Mouse (Mus musculus): ENCODE results near the gene Plcl1. TPM values are rescaled to one million over a fixed set of nuclear protein-coding genes. Genes with fewer than 3 reads are reported as not detected.

Plcl1 gene
- polyA plus RNA-seq, 1 experiment from 2014 or later, result 3.8 TPM

GRCm38 (mm10) chr1:55557960-55558359, 152.2 kb downstream of the Plcl1 start:
- H3K4me1 ChIP-seq (ENCODE audit: control insufficient read depth, insufficient read depth, low read length), result peaks cover 3% of the 10 kb centered on the region; the same call in 1 of the 2 replicates
- H3K27me3 ChIP-seq (ENCODE audit: control insufficient read depth, insufficient read depth, low read length), result no peaks in the 10 kb centered on the region
- no peaks in the 10 kb centered on the region for H3K9me3 ChIP-seq (ENCODE audit: control insufficient read depth, low read depth, low read length)
- no peak overlapping the region for H3K4me3 ChIP-seq (ENCODE audit: low read depth, low read length)
- no peak for ATAC-seq (ENCODE audit: insufficient number of reproducible peaks, insufficient read depth, low FRiP score, low read depth)
- H3K36me3 ChIP-seq (ENCODE audit: control insufficient read depth, insufficient read depth, low read length), result no peaks in the 10 kb centered on the region
- no peak overlapping the region for H3K4me2 ChIP-seq (replicated peaks; ENCODE audit: low read depth, low read length)
- no peak overlapping the region for H3K27ac ChIP-seq (ENCODE audit: low read length)
- 79% methylated on average over 7 of the region's 7 CpGs for WGBS
- H3K9ac ChIP-seq (replicated peaks; ENCODE audit: low read depth, low read length), result no peak overlapping the region

GRCm38 (mm10) chr1:55558409-55558808, 152.7 kb downstream of the Plcl1 start:
- Histone ChIP-seq H3K36me3 (ENCODE audit: control insufficient read depth, insufficient read depth, low read length) (no peaks in the 10 kb centered on the region), H3K9me3 (ENCODE audit: control insufficient read depth, low read depth, low read length) (no peaks in the 10 kb centered on the region), H3K27me3 (ENCODE audit: control insufficient read depth, insufficient read depth, low read length) (no peaks in the 10 kb centered on the region), H3K9ac (replicated peaks; ENCODE audit: low read depth, low read length) (no peak overlapping the region), H3K4me3 (ENCODE audit: low read depth, low read length) (no peak overlapping the region), H3K4me2 (replicated peaks; ENCODE audit: low read depth, low read length) (no peak overlapping the region), H3K27ac (ENCODE audit: low read length) (no peak overlapping the region), H3K4me1 (ENCODE audit: control insufficient read depth, insufficient read depth, low read length) (peaks cover 3% of the 10 kb centered on the region; the same call in 1 of the 2 replicates)
- 93% methylated on average over 1 of the region's 1 CpGs for WGBS
- no peak for ATAC-seq (ENCODE audit: insufficient number of reproducible peaks, insufficient read depth, low FRiP score, low read depth)

GRCm38 (mm10) chr1:55559998-55560397, 154.3 kb downstream of the Plcl1 start:
- no peaks in the 10 kb centered on the region for H3K36me3 ChIP-seq (ENCODE audit: control insufficient read depth, insufficient read depth, low read length)
- H3K27me3 ChIP-seq (ENCODE audit: control insufficient read depth, insufficient read depth, low read length), result no peaks in the 10 kb centered on the region
- 40% methylated on average over 9 of the region's 9 CpGs for WGBS
- H3K4me1 ChIP-seq (ENCODE audit: control insufficient read depth, insufficient read depth, low read length), result 0 out of 2 replicates have a peak, but pooled peaks cover 3% of the 10 kb centered on the region
- H3K9ac ChIP-seq (replicated peaks; ENCODE audit: low read depth, low read length), result no peak overlapping the region
- no peaks in the 10 kb centered on the region for H3K9me3 ChIP-seq (ENCODE audit: control insufficient read depth, low read depth, low read length)
- H3K27ac ChIP-seq (ENCODE audit: low read length), result no peak overlapping the region
- H3K4me3 ChIP-seq (ENCODE audit: low read depth, low read length), result no peak overlapping the region
- no peak for ATAC-seq (ENCODE audit: insufficient number of reproducible peaks, insufficient read depth, low FRiP score, low read depth)
- H3K4me2 ChIP-seq (replicated peaks; ENCODE audit: low read depth, low read length), result no peak overlapping the region

- WGBS, result 77% methylated on average over 6 of the region's 6 CpGs
- H3K4me3 ChIP-seq (ENCODE audit: low read depth, low read length), result no peak overlapping the region
- no peaks in the 10 kb centered on the region for H3K9me3 ChIP-seq (ENCODE audit: control insufficient read depth, low read depth, low read length)
- H3K4me2 ChIP-seq (replicated peaks; ENCODE audit: low read depth, low read length), result no peak overlapping the region
- no peaks in the 10 kb centered on the region for H3K36me3 ChIP-seq (ENCODE audit: control insufficient read depth, insufficient read depth, low read length)
- H3K27me3 ChIP-seq (ENCODE audit: control insufficient read depth, insufficient read depth, low read length), result no peaks in the 10 kb centered on the region
- H3K9ac ChIP-seq (replicated peaks; ENCODE audit: low read depth, low read length), result no peak overlapping the region
- ATAC-seq (ENCODE audit: insufficient number of reproducible peaks, insufficient read depth, low FRiP score, low read depth), result no peak
- no peak overlapping the region for H3K27ac ChIP-seq (ENCODE audit: low read length)
- H3K4me1 ChIP-seq (ENCODE audit: control insufficient read depth, insufficient read depth, low read length), result no peaks in the 10 kb centered on the region
Observed at GRCm38 (mm10) chr1:55565933-55566332, 160.2 kb downstream of the Plcl1 start.

- Histone ChIP-seq H3K4me3 (ENCODE audit: low read depth, low read length) (no peak overlapping the region), H3K4me2 (replicated peaks; ENCODE audit: low read depth, low read length) (no peak overlapping the region), H3K9me3 (ENCODE audit: control insufficient read depth, low read depth, low read length) (no peaks in the 10 kb centered on the region), H3K27me3 (ENCODE audit: control insufficient read depth, insufficient read depth, low read length) (no peaks in the 10 kb centered on the region), H3K9ac (replicated peaks; ENCODE audit: low read depth, low read length) (no peak overlapping the region), H3K4me1 (ENCODE audit: control insufficient read depth, insufficient read depth, low read length) (no peaks in the 10 kb centered on the region), H3K27ac (ENCODE audit: low read length) (no peak overlapping the region), H3K36me3 (ENCODE audit: control insufficient read depth, insufficient read depth, low read length) (no peaks in the 10 kb centered on the region)
- ATAC-seq (ENCODE audit: insufficient number of reproducible peaks, insufficient read depth, low FRiP score, low read depth), result no peak
- WGBS, result 46% methylated on average over 5 of the region's 5 CpGs
Observed at GRCm38 (mm10) chr1:55567801-55568360, 162.2 kb downstream of the Plcl1 start.

- Histone ChIP-seq H3K4me3 (ENCODE audit: low read depth, low read length) (no peak overlapping the region), H3K27ac (ENCODE audit: low read length) (no peak overlapping the region), H3K9me3 (ENCODE audit: control insufficient read depth, low read depth, low read length) (no peaks in the 10 kb centered on the region), H3K4me1 (ENCODE audit: control insufficient read depth, insufficient read depth, low read length) (no peaks in the 10 kb centered on the region), H3K27me3 (ENCODE audit: control insufficient read depth, insufficient read depth, low read length) (no peaks in the 10 kb centered on the region), H3K4me2 (replicated peaks; ENCODE audit: low read depth, low read length) (no peak overlapping the region), H3K36me3 (ENCODE audit: control insufficient read depth, insufficient read depth, low read length) (no peaks in the 10 kb centered on the region), H3K9ac (replicated peaks; ENCODE audit: low read depth, low read length) (no peak overlapping the region)
- no peak for ATAC-seq (ENCODE audit: insufficient number of reproducible peaks, insufficient read depth, low FRiP score, low read depth)
- 76% methylated on average over 5 of the region's 5 CpGs for WGBS
Observed at GRCm38 (mm10) chr1:55570225-55570624, 164.5 kb downstream of the Plcl1 start.

GRCm38 (mm10) chr1:55571399-55571798, 165.7 kb downstream of the Plcl1 start:
- Histone ChIP-seq H3K4me2 (replicated peaks; ENCODE audit: low read depth, low read length) (no peak overlapping the region), H3K9ac (replicated peaks; ENCODE audit: low read depth, low read length) (no peak overlapping the region), H3K36me3 (ENCODE audit: control insufficient read depth, insufficient read depth, low read length) (no peaks in the 10 kb centered on the region), H3K9me3 (ENCODE audit: control insufficient read depth, low read depth, low read length) (no peaks in the 10 kb centered on the region), H3K4me1 (ENCODE audit: control insufficient read depth, insufficient read depth, low read length) (0 out of 2 replicates have a peak, but pooled peaks cover 4% of the 10 kb centered on the region), H3K27me3 (ENCODE audit: control insufficient read depth, insufficient read depth, low read length) (no peaks in the 10 kb centered on the region), H3K4me3 (ENCODE audit: low read depth, low read length) (no peak overlapping the region), H3K27ac (ENCODE audit: low read length) (no peak overlapping the region)
- ATAC-seq (ENCODE audit: insufficient number of reproducible peaks, insufficient read depth, low FRiP score, low read depth), result no peak
- 87% methylated on average over 4 of the region's 4 CpGs for WGBS

GRCm38 (mm10) chr1:55572202-55572601, 166.5 kb downstream of the Plcl1 start:
- Histone ChIP-seq H3K4me2 (replicated peaks; ENCODE audit: low read depth, low read length) (no peak overlapping the region), H3K4me1 (ENCODE audit: control insufficient read depth, insufficient read depth, low read length) (0 out of 2 replicates have a peak, but pooled peaks cover 4% of the 10 kb centered on the region), H3K4me3 (ENCODE audit: low read depth, low read length) (no peak overlapping the region), H3K9ac (replicated peaks; ENCODE audit: low read depth, low read length) (no peak overlapping the region), H3K27me3 (ENCODE audit: control insufficient read depth, insufficient read depth, low read length) (no peaks in the 10 kb centered on the region), H3K36me3 (ENCODE audit: control insufficient read depth, insufficient read depth, low read length) (no peaks in the 10 kb centered on the region), H3K27ac (ENCODE audit: low read length) (no peak overlapping the region), H3K9me3 (ENCODE audit: control insufficient read depth, low read depth, low read length) (no peaks in the 10 kb centered on the region)
- no peak for ATAC-seq (ENCODE audit: insufficient number of reproducible peaks, insufficient read depth, low FRiP score, low read depth)

- no peaks in the 10 kb centered on the region for H3K36me3 ChIP-seq (ENCODE audit: control insufficient read depth, insufficient read depth, low read length)
- H3K9me3 ChIP-seq (ENCODE audit: control insufficient read depth, low read depth, low read length), result no peaks in the 10 kb centered on the region
- WGBS, result 71% methylated on average over 3 of the region's 3 CpGs
- no peaks in the 10 kb centered on the region for H3K27me3 ChIP-seq (ENCODE audit: control insufficient read depth, insufficient read depth, low read length)
- no peak overlapping the region for H3K4me3 ChIP-seq (ENCODE audit: low read depth, low read length)
- ATAC-seq (ENCODE audit: insufficient number of reproducible peaks, insufficient read depth, low FRiP score, low read depth), result no peak
- H3K4me1 ChIP-seq (ENCODE audit: control insufficient read depth, insufficient read depth, low read length), result 0 out of 2 replicates have a peak, but pooled peaks cover 4% of the 10 kb centered on the region
- no peak overlapping the region for H3K9ac ChIP-seq (replicated peaks; ENCODE audit: low read depth, low read length)
- H3K4me2 ChIP-seq (replicated peaks; ENCODE audit: low read depth, low read length), result no peak overlapping the region
- no peak overlapping the region for H3K27ac ChIP-seq (ENCODE audit: low read length)
Observed at GRCm38 (mm10) chr1:55572664-55573063, 166.9 kb downstream of the Plcl1 start.

Data from stomach, embryonic 14.5 days (tissue).